ENCODE assay signal across 8 mouse cellular contexts in genomic region chr3:27338437-27338836, GRCm38 (mm10). TPM values are rescaled to one million over a fixed set of nuclear protein-coding genes. Genes with fewer than 3 reads are reported as not detected.
DNase-seq lines count a peak whose midpoint lies in the region; ATAC-seq and TF ChIP-seq lines count a peak whose summit lies in the region.

No protein-coding gene starts in this region.

- 31% methylated on average over 6 of the region's 6 CpGs for WGBS in forebrain, embryonic 14.5 days
- 33% methylated on average over 6 of the region's 6 CpGs for WGBS in forebrain, embryonic 10.5 days
- 34% methylated on average over 6 of the region's 6 CpGs for WGBS in midbrain, embryonic 11.5 days
- WGBS in midbrain, embryonic 15.5 days, result 31% methylated on average over 6 of the region's 6 CpGs
- WGBS in lung, postnatal 0 days, result 27% methylated on average over 6 of the region's 6 CpGs
- WGBS in neural tube, embryonic 15.5 days, result 37% methylated on average over 6 of the region's 6 CpGs

- H3K9ac ChIP-seq in forebrain, embryonic 14.5 days (ENCODE audit: low read length), result no peak overlapping the region
- no peak overlapping the region for H3K9ac ChIP-seq in midbrain, embryonic 11.5 days (ENCODE audit: low read length)
- no peak overlapping the region for H3K9ac ChIP-seq in midbrain, embryonic 15.5 days
- no peak overlapping the region for H3K9ac ChIP-seq in lung, postnatal 0 days (replicated peaks; ENCODE audit: low read depth)
- no peak overlapping the region for H3K9ac ChIP-seq in neural tube, embryonic 15.5 days (replicated peaks)

- no peaks in the 10 kb centered on the region for H3K9me3 ChIP-seq in forebrain, embryonic 14.5 days (replicated peaks; ENCODE audit: control insufficient read depth, low read length)
- no peaks in the 10 kb centered on the region for H3K9me3 ChIP-seq in forebrain, embryonic 10.5 days
- H3K9me3 ChIP-seq in midbrain, embryonic 11.5 days (ENCODE audit: control insufficient read depth, low read length), result no peaks in the 10 kb centered on the region
- no peaks in the 10 kb centered on the region for H3K9me3 ChIP-seq in midbrain, embryonic 15.5 days
- no peaks in the 10 kb centered on the region for H3K9me3 ChIP-seq in lung, postnatal 0 days (ENCODE audit: low read length)
- no peaks in the 10 kb centered on the region for H3K9me3 ChIP-seq in neural tube, embryonic 15.5 days (replicated peaks)

- no peak overlapping the region for H3K4me2 ChIP-seq in forebrain, embryonic 14.5 days (ENCODE audit: low read length)
- no peak overlapping the region for H3K4me2 ChIP-seq in midbrain, embryonic 11.5 days
- no peak overlapping the region for H3K4me2 ChIP-seq in midbrain, embryonic 15.5 days
- H3K4me2 ChIP-seq in lung, postnatal 0 days (replicated peaks; ENCODE audit: low read depth, low read length), result no peak overlapping the region
- H3K4me2 ChIP-seq in neural tube, embryonic 15.5 days, result no peak overlapping the region

- H3K27ac ChIP-seq in forebrain, embryonic 14.5 days (ENCODE audit: low read depth, low read length), result no peak overlapping the region
- H3K27ac ChIP-seq in forebrain, embryonic 10.5 days, result no peak overlapping the region
- H3K27ac ChIP-seq in midbrain, embryonic 11.5 days (ENCODE audit: low read depth, low read length), result no peak overlapping the region
- no peak overlapping the region for H3K27ac ChIP-seq in midbrain, embryonic 15.5 days
- H3K27ac ChIP-seq in lung, postnatal 0 days (ENCODE audit: low read length), result no peak overlapping the region
- no peak overlapping the region for H3K27ac ChIP-seq in neural tube, embryonic 15.5 days (replicated peaks)

- peak; percentile 64 for TF ChIP-seq CTCF in lung, postnatal 0 days (IDR thresholded peaks at IDR 0.05)

- no peaks in the 10 kb centered on the region for H3K27me3 ChIP-seq in forebrain, embryonic 14.5 days (replicated peaks; ENCODE audit: control insufficient read depth, insufficient read depth, low read length)
- no peaks in the 10 kb centered on the region for H3K27me3 ChIP-seq in forebrain, embryonic 10.5 days (ENCODE audit: poor library complexity, severe bottlenecking)
- H3K27me3 ChIP-seq in midbrain, embryonic 11.5 days (ENCODE audit: control insufficient read depth, insufficient read depth, low read length), result no peaks in the 10 kb centered on the region
- no peaks in the 10 kb centered on the region for H3K27me3 ChIP-seq in midbrain, embryonic 15.5 days (replicated peaks)
- no peaks in the 10 kb centered on the region for H3K27me3 ChIP-seq in lung, postnatal 0 days (replicated peaks; ENCODE audit: insufficient read depth, low read length)
- H3K27me3 ChIP-seq in neural tube, embryonic 15.5 days (replicated peaks), result no peaks in the 10 kb centered on the region

- no peak for TF ChIP-seq EP300 in lung, postnatal 0 days (IDR thresholded peaks at IDR 0.05)

- H3K4me3 ChIP-seq in forebrain, embryonic 14.5 days (ENCODE audit: low read depth, low read length), result no peak overlapping the region
- H3K4me3 ChIP-seq in forebrain, embryonic 10.5 days, result no peak overlapping the region
- H3K4me3 ChIP-seq in midbrain, embryonic 11.5 days (ENCODE audit: low read depth, low read length), result no peak overlapping the region
- no peak overlapping the region for H3K4me3 ChIP-seq in midbrain, embryonic 15.5 days
- H3K4me3 ChIP-seq in lung, postnatal 0 days (ENCODE audit: low read depth, low read length), result no peak overlapping the region
- no peak overlapping the region for H3K4me3 ChIP-seq in neural tube, embryonic 15.5 days (replicated peaks)

- H3K36me3 ChIP-seq in forebrain, embryonic 14.5 days (ENCODE audit: control insufficient read depth, insufficient read depth, low read length), result no peaks in the 10 kb centered on the region
- no peaks in the 10 kb centered on the region for H3K36me3 ChIP-seq in forebrain, embryonic 10.5 days (replicated peaks)
- no peaks in the 10 kb centered on the region for H3K36me3 ChIP-seq in midbrain, embryonic 11.5 days (ENCODE audit: control insufficient read depth, insufficient read depth, low read length)
- H3K36me3 ChIP-seq in midbrain, embryonic 15.5 days (replicated peaks), result no peaks in the 10 kb centered on the region
- no peaks in the 10 kb centered on the region for H3K36me3 ChIP-seq in lung, postnatal 0 days (ENCODE audit: insufficient read depth, low read length)
- H3K36me3 ChIP-seq in neural tube, embryonic 15.5 days, result no peaks in the 10 kb centered on the region

- ATAC-seq in forebrain, embryonic 14.5 days, result no peak
- no peak for ATAC-seq in midbrain, embryonic 11.5 days (ENCODE audit: low FRiP score)
- ATAC-seq in midbrain, embryonic 15.5 days (replicated peaks), result no peak
- ATAC-seq in lung, postnatal 0 days, result no peak
- ATAC-seq in neural tube, embryonic 15.5 days (ENCODE audit: low FRiP score), result no peak

- DNase-seq in forebrain, embryonic 14.5 days (ENCODE audit: low spot score), result peak; percentile 68
- no peak for DNase-seq in forebrain, embryonic 10.5 days (ENCODE audit: extremely low spot score, low spot score)
- DNase-seq in midbrain, embryonic 11.5 days (ENCODE audit: low spot score, missing footprints), result peak; percentile 89
- peak; percentile 56 for DNase-seq in adrenal gland, postnatal 10 days
- peak; percentile 43 to 60 for DNase-seq in heart, postnatal 14 days
- peak; percentile 72 for DNase-seq in lung, postnatal 0 days (ENCODE audit: low spot score)

- H3K4me1 ChIP-seq in forebrain, embryonic 14.5 days (ENCODE audit: control insufficient read depth, insufficient read depth, low read length), result no peaks in the 10 kb centered on the region
- no peaks in the 10 kb centered on the region for H3K4me1 ChIP-seq in forebrain, embryonic 10.5 days
- H3K4me1 ChIP-seq in midbrain, embryonic 11.5 days (ENCODE audit: control insufficient read depth, insufficient read depth, low read length), result no peaks in the 10 kb centered on the region
- no peaks in the 10 kb centered on the region for H3K4me1 ChIP-seq in midbrain, embryonic 15.5 days
- no peaks in the 10 kb centered on the region for H3K4me1 ChIP-seq in lung, postnatal 0 days (ENCODE audit: insufficient read depth, low read depth, low read length)
- no peaks in the 10 kb centered on the region for H3K4me1 ChIP-seq in neural tube, embryonic 15.5 days

- intact Hi-C loops in heart, postnatal 14 days (cut with DNase I), result loop anchor here (5.0 kb wide), 1 partner anchor 86 kb away; no protein-coding TSS in a partner anchor

RNA-seq across cellular contexts. Expression of gene Tnfsf10, which starts 21.6 kb away (rescaled TPM):
- 0.07 and 0.19 TPM in 2 replicates for polyA plus RNA-seq in forebrain, embryonic 14.5 days (2014; fragmentation: Nextera tagmentation; extraction: Ambion mirVana)
- not detected in 2 replicates for polyA plus RNA-seq in forebrain, embryonic 10.5 days (2016; fragmentation: Nextera tagmentation; extraction: Ambion mirVana)
- not detected in 2 replicates for polyA plus RNA-seq in midbrain, embryonic 11.5 days (2014; fragmentation: Nextera tagmentation; extraction: Ambion mirVana)
- polyA plus RNA-seq in midbrain, embryonic 15.5 days (2015; fragmentation: Nextera tagmentation; extraction: Ambion mirVana), result 0.17 and 0.19 TPM in 2 replicates
- total RNA-seq in adrenal gland, postnatal 10 days (2021), result 10 to 100 TPM in 1 of 2 experiments, 1 to 10 TPM in 1; 8.0 to 15.0 TPM
- total RNA-seq in heart, postnatal 14 days (2021), result 10 to 100 TPM; 10.9 to 12.3 TPM
- polyA plus RNA-seq in lung, postnatal 0 days (2015; fragmentation: Nextera tagmentation; extraction: Ambion mirVana), result 8.1 and 10.5 TPM in 2 replicates
- polyA plus RNA-seq in neural tube, embryonic 15.5 days (2015; fragmentation: Nextera tagmentation; extraction: Ambion mirVana), result 0.09 and 0.75 TPM in 2 replicates

RNA-seq across cellular contexts. Expression of gene Ghsr, which starts 32.7 kb away (rescaled TPM):
- not detected in 2 replicates for polyA plus RNA-seq in forebrain, embryonic 14.5 days (2014; fragmentation: Nextera tagmentation; extraction: Ambion mirVana)
- 0.04 TPM in 1 of 2 replicates, not detected in the other for polyA plus RNA-seq in forebrain, embryonic 10.5 days (2016; fragmentation: Nextera tagmentation; extraction: Ambion mirVana)
- polyA plus RNA-seq in midbrain, embryonic 11.5 days (2014; fragmentation: Nextera tagmentation; extraction: Ambion mirVana), result 0.34 and 0.63 TPM in 2 replicates
- polyA plus RNA-seq in midbrain, embryonic 15.5 days (2015; fragmentation: Nextera tagmentation; extraction: Ambion mirVana), result 0.47 and 0.63 TPM in 2 replicates
- total RNA-seq in adrenal gland, postnatal 10 days (2021), result not detected
- total RNA-seq in heart, postnatal 14 days (2021), result not detected
- polyA plus RNA-seq in lung, postnatal 0 days (2015; fragmentation: Nextera tagmentation; extraction: Ambion mirVana), result not detected in 2 replicates
- polyA plus RNA-seq in neural tube, embryonic 15.5 days (2015; fragmentation: Nextera tagmentation; extraction: Ambion mirVana), result 1.7 and 2.2 TPM in 2 replicates
